Mouse (Mus musculus): Measurements from ENCODE around the gene Dpp9. TPM values are rescaled to one million over a fixed set of nuclear protein-coding genes. Genes with fewer than 3 reads are reported as not detected.

The Dpp9 gene
- total RNA-seq (2023): 27.9 and 33.7 TPM in 2 replicates

GRCm38 (mm10) chr17:56218377-56219191 is at the start of gene Dpp9:
Gene Dpp9, minus strand, starts transcription at chr17:56218905.

DNA sequence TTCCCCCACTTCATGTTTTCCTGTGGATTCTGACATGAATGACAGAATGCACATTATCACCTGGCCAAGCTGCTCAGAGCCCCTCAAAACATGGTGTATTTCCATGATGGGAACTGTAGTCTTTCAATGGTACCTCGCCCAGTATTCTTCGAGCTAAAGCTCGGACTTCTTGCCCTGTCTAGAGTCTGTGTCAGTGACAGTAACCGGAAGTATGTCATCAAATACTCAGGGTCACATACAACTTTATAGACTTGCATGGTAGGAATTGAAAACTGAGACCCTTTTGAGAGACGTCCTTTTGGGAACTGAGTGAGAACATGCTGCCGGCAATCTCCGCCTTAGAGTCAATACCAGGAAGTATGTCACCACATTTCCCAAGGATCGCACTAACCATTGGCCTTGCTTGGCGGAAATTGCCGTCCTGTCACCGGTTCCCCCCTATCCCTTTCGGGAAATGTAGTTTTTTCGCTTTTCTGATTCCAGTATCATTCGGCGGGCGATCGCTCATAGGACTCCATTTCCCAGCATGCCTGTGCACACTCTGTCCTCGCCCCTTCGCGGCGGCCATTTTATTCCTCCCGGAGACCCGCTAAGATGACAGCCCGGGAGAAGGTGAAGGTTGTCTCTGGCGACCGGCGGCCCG is 37.7 kb upstream of the Dpp9 start, which contains the start of gene Fem1a:
Gene Fem1a, plus strand, starts transcription at position 572 of the 643 bp plus-strand sequence.

GRCm38 (mm10) chr17:56183658-56184103 is 35.0 kb downstream of the Dpp9 start, which contains the start of gene Mydgf:
Gene Mydgf, minus strand, starts transcription at chr17:56183920.

GRCm38 (mm10) chr17:56162231-56162774 is 56.4 kb downstream of the Dpp9 start, which contains the start of gene Tnfaip8l1:
Gene Tnfaip8l1, plus strand, starts transcription at chr17:56162477.

DNA sequence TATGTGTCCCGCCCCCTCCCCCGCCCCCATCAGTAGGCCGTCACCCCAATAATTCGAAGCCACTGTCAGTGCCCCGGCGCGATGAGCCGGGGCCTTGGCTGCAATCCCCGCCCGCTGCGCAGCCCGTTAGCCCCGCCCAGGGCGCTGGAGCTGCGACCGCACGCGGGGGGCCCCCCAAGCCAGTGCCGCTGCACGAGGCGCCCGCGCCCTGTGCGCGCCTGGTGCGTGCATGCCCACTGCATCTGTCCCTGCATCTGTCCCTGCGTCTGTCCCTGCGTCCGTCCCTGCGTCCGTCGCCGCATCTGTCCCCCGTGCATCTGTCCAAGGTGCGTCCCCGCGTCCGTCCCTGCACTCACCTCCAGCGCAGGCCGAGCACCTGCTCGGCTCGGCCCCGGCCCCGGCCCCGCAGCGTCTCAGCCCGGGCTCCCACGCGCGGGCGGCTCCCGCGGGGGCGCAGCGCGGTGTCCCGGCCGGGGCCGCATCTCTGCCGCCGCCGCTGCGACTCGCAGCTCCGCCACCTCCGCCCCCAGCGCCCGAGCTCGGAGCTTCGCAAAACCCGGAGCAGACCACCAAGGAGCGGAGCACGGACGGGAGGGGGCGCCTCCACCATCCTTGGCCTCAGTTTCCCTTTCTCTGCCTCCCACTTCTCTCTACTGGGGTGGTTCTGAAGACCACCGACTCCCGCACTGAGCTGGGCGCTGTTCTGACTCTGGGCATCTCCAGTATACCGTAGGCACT is 78.7 kb downstream of the Dpp9 start, which contains the start of gene Sema6b:
Gene Sema6b, minus strand, starts transcription at position 486 of the 738 bp plus-strand sequence.

Other genes starting within 250 kb of the Dpp9 start
- 1.9 and 3.7 TPM in 2 replicates for gene Shd, start 248.4 kb downstream of the Dpp9 start, total RNA-seq (2023)
- gene Fsd1, start 232.4 kb downstream of the Dpp9 start, total RNA-seq (2023): not detected in 2 replicates
- gene Stap2, start 213.3 kb downstream of the Dpp9 start, total RNA-seq (2023): 1.1 and 2.1 TPM in 2 replicates
- 29.5 and 35.2 TPM in 2 replicates for gene Mpnd, start 213.2 kb downstream of the Dpp9 start, total RNA-seq (2023)
- 56.4 and 58.3 TPM in 2 replicates for gene Sh3gl1, start 182.3 kb downstream of the Dpp9 start, total RNA-seq (2023)
- gene Chaf1a, start 178.5 kb downstream of the Dpp9 start, total RNA-seq (2023): 15.4 and 20.6 TPM in 2 replicates
- 34.6 and 43.8 TPM in 2 replicates for gene Ubxn6, start 143.9 kb downstream of the Dpp9 start, total RNA-seq (2023)
- gene Hdgfl2, start 139.3 kb downstream of the Dpp9 start, total RNA-seq (2023): 39.1 and 57.9 TPM in 2 replicates
- gene Plin4, start 109.1 kb downstream of the Dpp9 start, total RNA-seq (2023): 0.27 and 0.44 TPM in 2 replicates
- 0.60 and 0.84 TPM in 2 replicates for gene Plin5, start 101.3 kb downstream of the Dpp9 start, total RNA-seq (2023)
- 220 and 249 TPM in 2 replicates for gene Lrg1, start 96.9 kb downstream of the Dpp9 start, total RNA-seq (2023)
- gene Sema6b, start 78.6 kb downstream of the Dpp9 start, total RNA-seq (2023): 4.8 and 5.1 TPM in 2 replicates
- 0.76 and 1.0 TPM in 2 replicates for gene Tnfaip8l1, start 56.4 kb downstream of the Dpp9 start, total RNA-seq (2023)
- 27.1 and 28.7 TPM in 2 replicates for gene Mydgf, start 35.0 kb downstream of the Dpp9 start, total RNA-seq (2023)
- 9.7 and 13.8 TPM in 2 replicates for gene Fem1a, start 37.9 kb upstream of the Dpp9 start, total RNA-seq (2023)
- 11.1 and 13.8 TPM in 2 replicates for gene Ticam1, start 57.9 kb upstream of the Dpp9 start, total RNA-seq (2023)
- gene Plin3, start 74.0 kb upstream of the Dpp9 start, total RNA-seq (2023): 38.7 and 42.7 TPM in 2 replicates
- not detected in 2 replicates for gene Arrdc5, start 81.4 kb upstream of the Dpp9 start, total RNA-seq (2023)
- 92.2 and 99.1 TPM in 2 replicates for gene Uhrf1, start 84.4 kb upstream of the Dpp9 start, total RNA-seq (2023)
- gene Kdm4b, start 107.2 kb upstream of the Dpp9 start, total RNA-seq (2023): 15.9 and 22.0 TPM in 2 replicates